Mouse (Mus musculus): ENCODE measurements around the gene Bcl2l15. TPM values are rescaled to one million over a fixed set of nuclear protein-coding genes. Genes with fewer than 3 reads are reported as not detected.
"Not testable (repeated sequence)": the region's sequence is repeated elsewhere in the genome, so short reads cannot be mapped to it uniquely, and the experiment has no call there.

Gene Bcl2l15
- total RNA-seq, 2 experiments from 2014 or later = not detected

DNA sequence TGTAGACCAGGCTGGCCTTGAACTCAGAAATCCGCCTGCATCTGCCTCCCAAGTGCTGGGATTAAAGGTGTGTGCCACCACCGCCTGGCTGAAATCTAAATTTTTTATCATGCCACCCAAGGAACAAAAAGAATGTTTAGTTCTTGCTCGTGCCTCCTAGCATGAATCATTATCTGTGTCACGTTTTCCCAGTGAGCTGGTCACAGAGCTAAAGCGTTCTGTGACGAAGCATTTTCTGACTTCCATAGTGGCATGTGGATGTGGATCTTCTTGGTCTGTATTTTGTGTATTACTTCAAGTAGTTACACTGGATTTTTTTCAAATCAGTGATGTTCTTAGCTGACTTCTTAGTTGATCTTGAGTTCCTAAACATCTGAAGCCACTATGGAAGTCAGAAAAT lies 21.4 kb upstream of the Bcl2l15 start:
- intact Hi-C loops (cut with DNase I) = no loop called here
- no peak for DNase-seq (ENCODE audit: extremely low spot score in 1 of 2, low spot score in 2 of 2)

DNA sequence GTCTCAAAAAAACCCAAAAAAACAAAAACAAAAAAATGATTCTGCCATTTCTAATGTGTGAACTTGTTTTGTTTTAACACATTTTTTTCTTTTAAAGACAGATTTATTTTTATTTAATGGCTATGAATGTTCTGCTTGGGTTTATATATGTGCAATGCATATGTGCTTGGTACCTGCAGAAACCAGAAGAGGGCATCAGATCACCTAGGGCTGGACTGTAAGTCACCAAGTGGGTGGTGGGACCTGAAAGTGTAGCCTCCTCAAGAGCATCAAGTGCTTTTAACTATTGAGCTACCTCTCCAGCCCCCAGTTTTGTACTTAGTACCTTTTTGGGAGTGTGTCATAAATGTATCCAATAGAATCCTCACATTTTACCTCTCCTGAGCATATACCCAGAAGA lies 4.9 kb upstream of the Bcl2l15 start:
- intact Hi-C loops (cut with DNase I) = loop anchor here (10.0 kb wide), 1 partner anchor 57 kb away; no protein-coding TSS in a partner anchor

DNA sequence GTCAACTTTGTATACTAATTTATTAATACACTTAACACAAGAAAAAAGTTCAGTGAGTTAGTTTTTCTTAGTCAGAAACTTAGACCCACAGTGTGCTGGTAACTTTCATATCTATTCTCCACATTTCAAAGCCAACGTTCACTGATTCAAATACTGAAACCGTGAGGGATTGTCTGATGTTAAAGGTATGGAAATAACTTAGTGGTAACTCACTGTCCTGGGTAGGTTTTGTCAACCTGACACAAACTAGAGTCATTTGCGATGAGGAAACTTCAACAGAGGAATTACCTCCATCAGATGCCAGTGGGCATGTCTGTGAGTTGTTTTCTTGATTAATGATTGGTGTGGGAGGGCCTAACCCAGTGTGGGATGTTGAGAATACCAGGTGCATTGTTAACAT lies 3.4 kb upstream of the Bcl2l15 start:
- intact Hi-C loops (cut with DNase I) = loop anchor here (10.0 kb wide), 1 partner anchor 56 kb away; no protein-coding TSS in a partner anchor
- no peak for DNase-seq (ENCODE audit: extremely low spot score in 1 of 2, low spot score in 2 of 2)

More for the DNA sequence above, 4.9 kb upstream of the Bcl2l15 start:
- no peak for DNase-seq (ENCODE audit: extremely low spot score in 1 of 2, low spot score in 2 of 2)

DNA sequence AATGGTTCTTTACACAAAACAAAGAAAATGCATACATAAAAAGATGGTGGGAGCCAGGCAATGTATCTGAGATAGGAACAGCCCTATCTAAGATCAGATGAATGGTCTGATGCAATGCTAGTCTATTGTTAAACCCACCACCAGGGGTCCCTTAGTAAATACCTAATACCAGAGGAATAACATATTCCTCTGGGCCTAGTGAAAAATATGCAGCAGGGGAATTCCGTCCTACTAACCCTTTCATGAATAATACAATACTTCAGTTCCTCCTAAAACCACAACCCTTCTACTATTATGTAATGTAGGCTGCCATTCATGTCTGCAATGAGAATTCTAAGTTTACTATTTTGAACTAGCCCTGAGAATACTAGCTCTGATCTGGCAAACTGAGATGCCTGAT lies 1.7 kb upstream of the Bcl2l15 start:
- intact Hi-C loops (cut with DNase I); DNase-seq (ENCODE audit: extremely low spot score in 1 of 2, low spot score in 2 of 2): not testable (repeated sequence)

DNA sequence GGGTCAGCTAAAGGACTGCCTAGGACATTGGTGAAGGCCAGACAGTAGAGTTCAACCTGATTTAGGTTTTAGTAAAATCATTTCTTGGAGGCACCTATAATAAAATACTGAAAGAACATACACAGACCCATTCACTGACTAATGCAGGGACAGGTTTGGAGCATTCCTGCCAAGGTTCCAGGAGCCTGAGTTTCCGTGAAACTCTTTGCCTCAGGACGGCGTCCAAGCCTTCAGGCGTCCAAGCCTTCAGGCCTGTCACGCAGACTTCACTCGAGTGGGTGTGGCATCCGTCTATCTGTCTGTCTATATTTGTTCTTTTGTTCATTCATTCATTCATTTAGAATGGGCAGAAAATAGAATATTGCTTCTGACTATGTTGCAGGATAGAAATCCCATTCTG lies 1.3 kb upstream of the Bcl2l15 start:
- no peak for DNase-seq (ENCODE audit: extremely low spot score in 1 of 2, low spot score in 2 of 2)
- intact Hi-C loops (cut with DNase I) = no loop called here

DNA sequence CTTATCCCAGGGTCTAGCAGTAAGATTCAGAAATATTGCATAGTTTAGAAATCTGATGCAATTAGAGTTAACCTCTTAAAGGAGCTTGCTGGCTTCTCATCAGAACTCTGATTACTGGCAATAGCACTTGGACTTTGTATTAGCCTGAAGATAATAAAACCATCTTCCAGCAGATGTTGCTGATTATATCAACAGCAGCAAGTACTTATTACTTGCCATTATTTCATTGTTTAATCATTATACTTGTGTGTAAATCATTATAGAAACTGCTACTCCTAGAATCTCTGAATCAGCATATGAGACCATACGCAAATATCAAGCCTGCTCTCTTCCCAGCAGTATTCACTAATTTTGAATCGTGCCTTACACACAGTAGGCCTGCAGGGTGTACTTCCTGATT lies 1.6 kb downstream of the Bcl2l15 start:
- intact Hi-C loops (cut with DNase I) = no loop called here

DNA sequence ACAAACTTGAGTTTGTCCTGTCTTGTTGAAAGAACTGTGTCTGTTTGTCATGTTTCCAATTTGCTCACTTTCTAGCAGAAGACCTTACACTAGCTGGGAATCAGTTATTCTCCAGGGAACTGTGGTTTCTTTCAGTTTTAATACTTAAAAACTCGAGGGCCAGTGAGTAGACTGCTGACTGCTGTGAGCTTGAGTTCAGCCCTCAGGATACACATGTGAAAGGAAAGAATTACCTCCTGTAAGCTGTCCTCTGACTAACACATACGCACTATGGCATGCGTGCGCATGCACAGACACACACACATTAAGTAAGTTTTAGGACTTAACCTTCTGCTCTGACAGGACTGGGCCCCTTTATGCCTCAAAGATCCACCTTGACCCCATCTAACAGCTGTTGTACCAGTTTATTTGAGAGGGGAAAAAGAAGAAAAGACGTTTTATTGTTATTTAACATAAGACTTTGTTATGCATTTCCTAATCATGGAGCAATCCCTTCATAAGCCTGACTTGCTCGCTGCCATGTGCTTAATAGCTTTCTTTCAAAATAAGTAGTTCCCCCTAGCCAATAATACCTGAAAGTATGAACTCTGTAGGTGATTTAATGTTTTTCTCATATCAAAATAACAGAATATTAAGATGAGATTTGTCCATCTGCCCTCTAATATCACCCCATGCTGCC lies 3.0 kb downstream of the Bcl2l15 start:
- intact Hi-C loops (cut with DNase I) = no loop called here
- no peak for DNase-seq (ENCODE audit: extremely low spot score in 1 of 2, low spot score in 2 of 2)

More for the DNA sequence above, 1.6 kb downstream of the Bcl2l15 start:
- DNase-seq (ENCODE audit: extremely low spot score in 1 of 2, low spot score in 2 of 2) = no peak

DNA sequence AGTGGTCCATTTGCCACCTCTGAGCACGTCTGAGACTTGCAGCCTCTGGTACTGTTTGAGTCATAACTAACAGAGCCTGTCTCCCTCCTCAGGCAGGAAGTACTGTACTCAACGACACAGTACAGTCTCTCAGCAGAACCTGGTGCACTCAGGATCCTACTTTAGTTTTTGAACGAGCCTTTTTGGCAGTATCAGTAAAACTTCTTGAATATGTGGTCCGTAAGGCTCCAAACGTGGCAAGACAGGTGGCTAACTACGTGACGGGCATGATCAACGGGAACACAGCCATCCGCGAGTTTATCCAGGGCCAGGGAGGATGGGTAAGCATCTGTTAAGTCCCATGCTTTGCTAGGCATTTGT lies 3.5 kb downstream of the Bcl2l15 start:
- intact Hi-C loops (cut with DNase I) = no loop called here
- no peak for DNase-seq (ENCODE audit: extremely low spot score in 1 of 2, low spot score in 2 of 2)

DNA sequence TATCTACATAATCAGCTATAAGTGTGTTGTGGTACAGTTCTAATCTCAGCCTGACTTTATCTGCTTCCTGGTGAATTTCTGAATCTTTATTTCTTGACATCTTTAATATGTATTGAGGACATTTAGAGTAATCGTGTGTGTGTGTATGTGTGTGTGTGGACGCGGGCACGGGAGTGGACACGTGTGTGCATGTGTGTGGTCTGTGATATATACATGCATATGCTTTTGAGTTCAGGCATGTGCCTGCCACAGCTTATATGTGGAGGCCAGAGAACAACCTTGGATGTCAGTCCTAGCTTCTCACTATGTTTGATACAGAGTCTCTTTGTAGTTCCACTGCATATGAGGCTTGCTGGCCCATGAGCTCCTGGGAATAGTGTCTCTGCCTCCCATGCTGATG lies 4.1 kb downstream of the Bcl2l15 start:
- intact Hi-C loops (cut with DNase I) = no loop called here
- DNase-seq (ENCODE audit: extremely low spot score in 1 of 2, low spot score in 2 of 2) = no peak

DNA sequence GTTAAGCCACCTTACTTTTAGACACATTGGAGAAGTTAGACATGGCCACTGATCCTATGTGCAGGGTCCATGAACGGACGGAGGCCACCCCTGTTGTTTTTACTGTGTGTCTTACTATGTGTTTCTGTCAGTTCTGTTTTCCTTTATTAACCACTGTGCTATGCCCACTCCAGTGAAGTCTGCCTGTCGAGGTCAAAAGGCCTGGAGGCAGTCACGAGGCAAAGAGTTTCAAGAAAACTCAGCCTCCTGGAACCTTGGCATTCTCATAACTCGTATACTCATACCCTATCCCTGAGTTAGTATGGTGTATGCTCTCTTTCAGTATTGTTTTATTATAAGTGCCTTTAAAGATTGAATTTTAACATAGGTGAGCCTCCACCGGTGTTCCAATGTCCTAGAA lies 7.3 kb downstream of the Bcl2l15 start:
- intact Hi-C loops (cut with DNase I) = no loop called here
- no peak for DNase-seq (ENCODE audit: extremely low spot score in 1 of 2, low spot score in 2 of 2)

DNA sequence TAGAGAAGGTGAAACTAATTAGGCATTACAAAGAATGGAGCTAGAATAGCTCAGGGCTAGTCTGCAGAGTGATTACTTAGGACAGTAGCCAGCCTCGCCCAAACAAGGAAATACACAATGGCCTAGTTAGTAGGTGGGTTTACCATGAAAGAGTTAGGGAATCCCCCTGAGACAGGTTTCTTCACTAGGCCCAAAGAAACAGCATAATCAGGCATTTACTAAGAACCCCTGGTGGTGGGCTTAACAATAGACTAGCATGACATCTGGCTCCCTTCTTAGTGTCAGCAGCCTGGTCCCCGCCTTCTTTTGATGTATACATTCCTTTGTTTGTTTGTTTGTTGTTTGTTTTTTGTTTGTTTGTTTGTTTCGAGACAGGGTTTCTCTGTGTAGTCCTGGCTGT lies 7.8 kb downstream of the Bcl2l15 start:
- intact Hi-C loops (cut with DNase I); DNase-seq (ENCODE audit: extremely low spot score in 1 of 2, low spot score in 2 of 2): not testable (repeated sequence)

DNA sequence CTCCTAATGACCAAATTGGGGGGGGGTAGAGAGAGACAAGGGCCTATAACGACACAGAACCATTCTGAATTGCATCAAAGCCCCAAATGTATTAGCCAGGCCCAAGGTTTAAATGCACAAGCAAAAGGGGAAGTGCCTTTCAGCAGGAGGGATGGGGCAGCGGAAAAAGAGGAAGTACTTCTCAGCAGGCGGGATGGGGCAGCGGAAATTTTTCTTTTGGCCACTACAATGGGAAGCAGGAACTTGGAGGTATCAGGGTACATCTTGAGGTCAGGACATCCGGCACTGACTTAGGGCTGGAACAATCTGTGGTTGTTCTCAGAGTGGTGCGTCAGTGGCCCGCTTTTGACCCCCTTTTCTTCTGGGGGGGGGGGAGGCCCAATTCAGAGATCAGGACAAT lies 8.5 kb downstream of the Bcl2l15 start:
- intact Hi-C loops (cut with DNase I); DNase-seq (ENCODE audit: extremely low spot score in 1 of 2, low spot score in 2 of 2): not testable (repeated sequence)

DNA sequence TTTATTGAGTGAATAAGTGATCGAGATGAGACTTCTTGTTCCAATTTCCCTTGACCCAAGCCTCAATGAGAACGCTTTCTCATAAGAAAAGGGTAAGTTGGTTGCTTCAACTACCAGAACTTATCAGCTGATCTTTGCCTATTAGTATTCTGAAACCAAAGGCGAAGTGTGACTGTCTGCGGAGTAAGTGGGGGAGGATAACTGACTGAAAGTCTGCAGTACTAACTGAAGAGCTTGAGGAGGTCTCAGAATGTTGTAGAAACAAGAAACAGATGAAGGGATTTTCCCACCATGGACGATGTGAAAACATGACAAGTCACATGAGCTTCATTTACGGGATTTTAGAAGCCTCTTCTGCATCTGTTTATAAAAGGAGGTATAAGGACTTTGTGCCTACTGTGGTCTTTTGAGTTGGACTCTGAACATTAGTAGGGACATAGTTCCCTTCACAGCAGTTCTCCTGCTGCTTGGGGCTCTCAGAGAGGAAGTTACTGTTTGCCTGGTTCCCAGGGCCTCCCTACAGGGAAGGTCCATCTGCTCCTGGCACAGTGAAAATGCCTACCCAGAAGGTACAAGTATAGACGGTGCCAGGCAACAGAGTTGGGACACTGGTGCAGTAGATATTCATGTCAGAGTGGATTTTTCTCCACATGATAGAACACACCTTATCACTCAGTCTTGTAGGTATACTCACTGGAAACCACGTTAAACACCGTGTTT lies 18.4 kb downstream of the Bcl2l15 start:
- no peak for DNase-seq (ENCODE audit: extremely low spot score in 1 of 2, low spot score in 2 of 2)

DNA sequence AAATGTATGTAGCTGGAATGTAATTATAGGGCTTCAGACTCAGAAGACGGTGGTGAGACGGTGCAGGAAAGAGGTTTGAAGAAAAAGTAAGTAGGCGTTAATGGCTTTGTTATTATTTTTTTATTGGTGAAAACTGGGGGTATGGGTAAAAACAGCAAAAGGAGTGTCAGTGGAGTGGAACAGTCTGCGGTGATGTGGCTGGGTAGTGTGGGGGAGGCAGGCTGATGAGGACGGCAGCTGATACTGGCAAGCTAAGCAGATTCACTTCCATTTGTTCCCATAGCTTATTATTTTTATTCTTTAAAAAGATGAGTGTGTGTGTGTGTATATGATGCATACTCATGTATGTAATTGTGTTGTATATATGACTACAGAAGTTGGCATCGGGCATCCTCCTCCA lies 19.1 kb downstream of the Bcl2l15 start:
- intact Hi-C loops (cut with DNase I) = no loop called here
- no peak for DNase-seq (ENCODE audit: extremely low spot score in 1 of 2, low spot score in 2 of 2)

More for the DNA sequence above, 18.4 kb downstream of the Bcl2l15 start:
- intact Hi-C loops (cut with DNase I) = no loop called here

DNA sequence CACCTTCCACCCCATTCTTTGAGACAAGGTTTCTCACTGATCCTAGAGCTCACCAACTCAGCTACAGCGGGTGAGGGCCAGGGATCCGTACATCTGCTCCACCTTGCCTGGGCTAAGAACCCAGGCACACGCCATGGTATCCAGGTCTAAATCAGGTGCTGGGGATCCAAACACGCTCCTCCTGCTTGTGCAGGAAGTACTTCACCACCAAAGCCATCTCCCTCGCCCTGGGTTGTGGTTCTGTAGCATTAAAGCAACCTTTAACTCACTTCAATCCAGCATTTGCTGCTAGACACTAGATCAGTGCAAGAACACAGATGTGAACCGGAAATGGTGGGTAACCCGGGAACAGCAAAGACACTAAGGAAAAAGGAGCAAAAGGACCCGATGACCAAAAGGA lies 19.5 kb downstream of the Bcl2l15 start:
- intact Hi-C loops (cut with DNase I) = no loop called here
- no peak for DNase-seq (ENCODE audit: extremely low spot score in 1 of 2, low spot score in 2 of 2)

DNA sequence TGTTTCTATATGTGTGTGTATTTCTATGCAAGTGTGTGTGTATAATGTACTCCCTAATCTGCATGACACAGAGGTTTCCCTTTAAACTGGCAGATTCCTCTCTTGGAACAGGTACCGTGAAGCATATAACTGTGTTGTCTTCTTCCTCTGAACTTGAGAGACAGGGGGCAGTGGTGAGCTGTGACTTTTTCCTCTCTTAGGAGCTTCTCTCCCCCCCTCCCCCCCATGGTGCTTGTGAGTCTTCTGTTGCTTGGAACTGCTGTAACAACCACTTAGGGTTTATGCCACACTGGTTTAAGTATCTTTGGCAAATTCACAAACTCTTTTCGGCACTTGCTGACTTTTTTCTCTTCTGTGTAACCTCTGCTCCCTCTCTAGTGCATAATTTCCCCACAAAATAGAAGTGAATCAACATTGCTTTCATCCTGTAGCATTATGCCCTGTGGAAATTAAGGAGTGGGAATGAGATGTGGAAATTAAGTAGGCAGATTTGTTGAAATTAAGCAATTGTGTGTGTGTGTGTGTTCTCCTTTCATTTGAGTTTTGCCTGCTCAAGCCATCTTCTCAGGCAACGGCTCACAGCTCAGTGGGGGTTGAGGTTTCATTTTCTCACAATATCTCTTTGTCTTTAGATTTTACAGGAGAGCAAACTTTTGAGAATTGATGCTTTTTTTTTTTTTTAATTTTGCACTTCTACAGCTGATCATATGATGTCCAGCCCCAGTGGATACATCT lies 20.3 kb downstream of the Bcl2l15 start:
- DNase-seq (ENCODE audit: extremely low spot score in 1 of 2, low spot score in 2 of 2) = peak; percentile 7 to 68
- intact Hi-C loops (cut with DNase I) = no loop called here

DNA sequence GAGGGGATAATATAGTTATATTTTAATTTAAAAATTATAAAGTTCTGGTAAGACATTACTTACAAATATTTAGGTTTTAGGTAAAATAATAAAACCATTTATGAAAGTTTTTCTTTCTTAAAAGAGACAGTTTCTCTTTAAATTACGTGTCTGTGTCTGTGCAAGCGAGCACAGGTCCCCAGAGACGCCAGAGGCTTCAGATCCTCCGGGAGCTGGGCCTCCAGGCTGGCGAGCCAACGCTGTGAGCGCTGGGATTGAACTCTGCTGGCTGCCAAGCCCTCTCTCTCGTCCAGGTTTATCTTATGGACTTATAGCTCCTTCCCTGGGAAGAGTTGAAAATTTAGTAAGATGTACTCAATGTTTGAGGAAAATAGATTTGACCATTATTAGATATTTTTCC lies 21.4 kb downstream of the Bcl2l15 start:
- intact Hi-C loops (cut with DNase I) = no loop called here
- DNase-seq (ENCODE audit: extremely low spot score in 1 of 2, low spot score in 2 of 2) = peak in 1 of 2 experiments; percentile 30

DNA sequence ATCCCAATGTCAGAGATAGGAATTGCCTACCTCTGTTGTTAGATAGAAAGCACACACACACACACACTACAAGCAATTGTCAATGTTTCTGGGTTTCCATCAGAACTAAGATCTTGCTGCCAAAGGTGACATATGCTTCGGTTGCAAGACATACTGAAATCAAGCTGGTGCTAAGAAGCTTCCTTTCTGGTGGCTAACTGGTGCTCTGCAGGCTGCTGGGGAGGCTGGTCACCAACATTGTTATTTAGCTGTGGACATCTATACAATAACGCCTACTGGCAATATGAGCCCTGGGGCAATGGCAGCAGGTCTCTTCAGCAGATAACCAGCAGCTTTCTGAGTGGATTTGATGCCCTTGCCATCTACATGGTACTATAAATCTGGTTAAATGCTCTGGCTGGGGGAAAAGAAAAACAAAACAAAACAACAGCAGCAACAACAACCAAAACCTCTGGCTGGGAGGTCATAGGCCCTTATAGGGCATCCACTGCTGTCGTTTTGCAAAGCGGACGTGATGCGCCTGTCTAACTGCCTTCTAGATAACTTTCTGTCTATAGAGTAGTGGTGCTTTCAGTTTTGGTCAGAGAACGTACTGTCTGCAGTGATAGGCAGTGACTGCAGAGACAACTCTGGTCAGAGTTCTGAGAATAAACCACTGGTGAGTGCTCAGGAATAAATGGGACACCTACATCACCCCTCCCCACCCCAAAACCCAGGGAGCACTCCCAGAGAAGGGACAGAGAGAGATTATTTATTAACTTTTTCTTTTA lies 24.8 kb downstream of the Bcl2l15 start:
- DNase-seq (ENCODE audit: extremely low spot score in 1 of 2, low spot score in 2 of 2) = no peak
- intact Hi-C loops (cut with DNase I) = no loop called here

DNA sequence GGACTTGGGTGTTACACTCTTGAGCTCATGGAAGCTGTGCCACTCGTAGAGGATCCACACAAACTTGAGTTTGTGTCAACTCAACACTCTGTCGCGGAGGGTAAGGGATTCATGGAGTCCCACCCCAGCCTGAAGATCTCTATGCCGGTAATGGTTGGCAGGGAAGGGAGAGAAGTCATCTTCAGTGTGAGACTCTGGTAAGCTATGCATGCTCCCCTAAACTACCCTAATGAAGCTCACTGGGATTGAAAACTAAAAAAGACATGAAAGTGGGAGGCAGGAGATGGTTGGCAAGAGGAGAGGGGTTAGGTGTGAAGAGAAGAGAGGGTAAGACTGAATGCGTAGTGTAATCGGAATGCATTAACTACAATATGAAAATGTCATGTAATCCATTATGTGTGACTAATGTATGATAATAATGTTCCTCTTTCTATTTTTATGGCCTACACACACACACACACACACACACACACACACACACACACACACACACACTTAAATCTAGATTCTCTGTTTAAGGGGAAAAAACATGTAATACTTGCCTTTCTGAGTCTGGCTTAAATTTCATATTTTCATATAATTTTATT lies 25.7 kb downstream of the Bcl2l15 start:
- no peak for DNase-seq (ENCODE audit: extremely low spot score in 1 of 2, low spot score in 2 of 2)
- intact Hi-C loops (cut with DNase I) = no loop called here

All from left cerebral cortex, postnatal 10 days (tissue).